Mouse (Mus musculus) thymus, postnatal 36 days (tissue): ENCODE results near the gene Vps37c.

Experiments
- DNase-seq, 2 experiments: peaks; one replicate each; pipeline ENCODE4 v3.0.0; 2022; ENCODE audit warnings: mixed read lengths in 2 of 2

The Vps37c gene

DNA sequence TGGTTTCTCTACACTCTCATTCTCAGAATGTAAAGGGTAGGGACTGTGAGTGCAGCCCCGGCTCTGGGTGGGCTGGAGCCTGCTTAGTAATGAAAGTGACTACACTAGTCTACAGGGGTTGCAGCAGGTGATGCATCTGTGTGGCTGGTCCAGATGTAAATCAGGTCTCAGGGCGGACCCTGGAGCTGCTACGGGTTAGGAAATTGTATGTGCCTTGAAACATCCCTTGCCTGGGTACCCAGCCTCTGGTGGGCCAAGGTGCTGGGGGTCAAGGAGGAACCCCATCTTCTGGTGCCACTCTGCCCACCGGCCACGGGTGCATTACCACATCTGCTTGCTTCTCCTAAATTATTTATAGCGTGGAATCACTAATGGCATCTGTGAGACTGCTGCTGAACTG, 25.6 kb downstream of the Vps37c start:
- DNase-seq: no peak

GRCm38 (mm10) chr19:10714682-10715475, 26.3 kb downstream of the Vps37c start:
- DNase-seq: peak; percentile 81

DNA sequence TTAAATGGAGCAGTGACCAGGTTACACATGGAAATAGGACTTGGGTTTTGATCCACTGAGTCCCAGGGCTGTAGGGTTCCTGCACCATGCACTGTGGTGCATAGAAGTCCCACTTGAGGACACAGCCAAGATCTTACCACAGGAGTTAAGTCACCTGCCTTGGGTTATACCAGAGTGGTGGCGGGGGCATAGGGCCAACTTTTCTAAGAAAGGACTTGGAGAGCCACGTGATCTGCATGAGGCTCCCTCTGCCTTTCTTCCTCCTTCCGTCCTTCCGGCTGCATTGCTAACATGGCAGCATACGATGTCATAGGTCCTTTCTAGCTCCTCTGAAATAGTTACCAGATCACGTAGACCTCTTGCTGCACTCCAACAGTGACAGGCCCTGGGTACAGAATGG, 26.9 kb downstream of the Vps37c start:
- DNase-seq: no peak

DNA sequence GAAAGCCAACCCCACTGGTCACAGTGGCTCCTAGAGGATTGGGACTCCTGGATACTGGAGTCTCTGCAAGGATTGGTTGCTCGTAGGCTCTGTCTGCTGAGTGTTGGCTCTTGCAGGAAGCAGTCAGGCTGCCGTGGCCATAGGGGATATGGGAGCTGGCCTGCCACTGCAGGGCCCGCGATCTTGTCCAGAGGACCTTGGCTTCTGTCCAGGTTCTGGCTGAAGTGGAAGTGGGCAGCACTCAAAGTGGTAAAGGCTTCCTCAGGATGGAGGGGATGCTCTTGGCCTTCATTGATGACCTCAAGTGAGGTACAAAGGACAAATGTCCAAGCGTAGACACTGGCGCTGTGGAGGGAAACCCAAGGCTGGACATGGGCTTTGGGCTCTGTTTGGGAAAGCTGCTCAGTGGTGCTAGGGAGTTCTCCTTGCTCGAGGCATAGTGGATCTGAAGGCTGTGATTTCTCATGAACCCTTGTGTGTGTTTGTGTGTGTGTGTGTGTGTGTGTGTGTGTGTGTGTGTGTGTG, 29.8 kb downstream of the Vps37c start:
- no peak for DNase-seq

DNA sequence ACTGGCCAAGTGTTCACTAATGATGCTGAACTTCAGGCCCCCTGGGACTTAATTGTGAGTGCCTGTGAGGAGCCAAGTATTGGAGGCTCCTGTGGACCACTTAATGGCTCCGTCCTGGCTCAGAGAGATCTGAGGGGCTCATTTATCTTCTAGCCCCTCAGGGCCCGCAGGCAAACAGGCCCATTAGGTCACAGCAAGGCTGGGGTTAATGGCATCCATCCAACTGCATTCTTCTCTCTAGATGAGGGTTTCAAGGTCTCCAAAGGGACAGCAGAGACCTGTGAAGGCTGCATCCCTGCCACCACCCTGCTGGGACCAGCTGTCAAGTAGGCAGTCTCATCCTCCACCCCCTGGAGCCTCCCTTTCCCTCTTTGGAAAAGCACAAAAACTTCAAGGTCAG, 31.2 kb downstream of the Vps37c start:
- DNase-seq: no peak

- no peak for DNase-seq
Observed at GRCm38 (mm10) chr19:10720524-10720923, 32.0 kb downstream of the Vps37c start.

GRCm38 (mm10) chr19:10721064-10721463, 32.5 kb downstream of the Vps37c start:
- no peak for DNase-seq

GRCm38 (mm10) chr19:10723084-10723483, 34.5 kb downstream of the Vps37c start:
- no peak for DNase-seq

DNA sequence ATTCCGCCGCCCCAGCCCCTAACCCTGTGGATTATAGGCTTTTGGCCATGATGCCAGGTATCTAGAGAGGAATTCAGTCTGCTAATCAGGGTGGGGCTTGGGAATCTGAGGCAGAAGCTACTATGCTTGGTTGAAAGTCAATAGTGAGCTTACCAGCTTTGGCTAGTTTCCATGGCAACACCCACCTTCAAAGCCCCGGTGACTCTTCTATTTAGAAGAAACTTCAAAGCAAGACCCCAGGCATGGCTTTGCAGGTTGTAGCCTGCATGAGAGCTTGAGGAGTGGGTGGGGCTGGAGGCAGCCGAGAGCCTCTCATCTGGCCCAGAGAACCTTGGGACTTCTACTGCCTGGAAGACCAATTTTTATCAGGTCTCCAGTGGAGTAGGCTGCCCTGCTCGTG, 35.1 kb downstream of the Vps37c start:
- DNase-seq: no peak

GRCm38 (mm10) chr19:10724629-10725363, 36.3 kb downstream of the Vps37c start:
- no peak for DNase-seq

GRCm38 (mm10) chr19:10729889-10730288, 41.4 kb downstream of the Vps37c start:
- no peak for DNase-seq

- no peak for DNase-seq
Observed at GRCm38 (mm10) chr19:10730469-10730868, 41.9 kb downstream of the Vps37c start.

DNA sequence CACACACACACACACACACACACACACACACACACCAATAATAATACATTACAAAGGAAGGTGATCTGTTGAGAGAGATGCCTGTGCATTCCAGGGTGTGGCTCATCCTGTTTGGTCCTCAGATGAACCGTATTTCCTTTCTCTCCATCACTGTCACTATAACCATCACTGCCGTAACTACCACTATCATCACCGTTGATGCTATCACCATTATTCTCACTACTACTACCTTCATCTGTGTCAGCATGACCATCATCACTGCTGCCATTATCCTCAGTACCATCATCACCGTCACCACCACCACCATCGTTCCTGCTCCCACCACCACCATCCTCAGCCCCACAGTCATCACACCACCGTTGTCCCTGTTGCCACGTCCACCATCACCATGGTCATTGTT, 43.4 kb downstream of the Vps37c start:
- DNase-seq: no peak

GRCm38 (mm10) chr19:10732741-10733140, 44.2 kb downstream of the Vps37c start:
- DNase-seq: no peak

DNA sequence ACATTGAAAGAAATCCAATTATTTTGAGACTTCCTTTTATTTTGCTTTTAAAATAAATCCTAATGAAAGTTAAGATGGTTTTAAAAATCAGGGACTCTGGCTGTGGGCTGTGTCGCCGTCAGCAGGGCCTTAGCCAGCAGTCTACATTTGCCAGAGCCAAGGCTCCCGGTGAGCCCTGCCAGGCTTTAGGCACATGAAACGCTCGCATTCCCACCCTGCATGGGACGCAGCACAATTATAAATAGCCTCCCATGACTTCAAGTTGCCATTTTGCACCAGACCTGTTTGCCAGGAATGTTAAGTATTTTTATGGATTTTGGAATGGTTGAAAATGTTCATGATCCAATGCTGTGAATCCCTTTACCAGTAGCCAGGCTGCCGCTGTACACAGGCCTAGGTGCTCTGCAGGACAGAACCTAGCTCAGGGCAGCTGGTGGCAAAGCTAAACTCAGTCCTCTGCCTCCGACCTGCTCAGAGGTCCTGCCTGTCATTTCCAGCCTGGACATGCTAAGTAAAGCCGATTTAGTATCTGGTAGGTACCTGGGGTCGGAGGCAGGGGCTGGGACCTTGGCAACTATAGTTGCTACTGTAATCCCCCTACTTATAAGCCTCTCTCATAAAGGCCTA, 45.1 kb downstream of the Vps37c start:
- DNase-seq: no peak

GRCm38 (mm10) chr19:10734554-10734953, 46.0 kb downstream of the Vps37c start:
- no peak for DNase-seq

- no peak for DNase-seq
Observed at GRCm38 (mm10) chr19:10735061-10735460, 46.5 kb downstream of the Vps37c start.

DNA sequence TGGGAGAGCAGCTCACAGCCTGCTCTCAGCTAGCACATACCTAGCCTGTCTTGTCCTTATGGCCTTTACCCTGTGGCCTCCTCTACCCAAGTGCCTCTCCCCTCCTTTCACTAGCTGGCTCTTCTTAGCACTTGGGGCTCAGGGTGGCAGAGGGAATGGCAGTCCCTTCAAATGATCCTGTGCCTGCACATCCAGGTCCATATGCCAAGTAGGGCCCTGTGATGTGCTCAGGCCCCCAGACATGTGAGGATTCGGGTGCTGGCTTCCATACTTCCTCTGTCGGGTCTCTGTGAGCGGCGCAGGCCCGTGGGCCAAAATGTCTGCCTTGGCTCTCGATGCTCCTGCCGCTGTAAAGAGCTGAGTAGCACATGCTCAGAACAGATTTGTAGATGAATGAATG, 47.3 kb downstream of the Vps37c start:
- DNase-seq: no peak

DNA sequence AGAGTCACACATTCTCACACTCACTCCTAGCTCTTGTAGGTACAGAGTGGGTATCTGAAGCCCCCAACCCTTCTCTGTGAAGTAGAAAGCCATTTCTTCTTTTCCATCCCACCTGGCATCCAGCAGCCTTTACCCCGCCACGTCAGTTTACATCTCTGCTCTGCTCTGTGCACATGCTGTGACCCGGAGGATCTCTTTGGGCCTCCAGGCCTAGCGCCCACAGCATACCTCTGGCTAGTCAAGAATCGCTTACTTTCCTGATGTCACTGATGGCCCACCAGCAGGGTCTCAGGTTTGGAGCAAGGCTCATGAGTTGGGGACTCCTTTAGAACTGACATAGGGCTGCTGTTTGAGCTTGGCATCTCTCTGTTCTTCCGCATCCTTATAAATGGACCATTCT, 49.5 kb downstream of the Vps37c start:
- DNase-seq: no peak

- DNase-seq: peak; percentile 76 to 85
Observed at GRCm38 (mm10) chr19:10738811-10739210, 50.3 kb downstream of the Vps37c start, which contains the start of gene Cd5. Cd5 (minus strand) TSS chr19:10739002.

- peak in 1 of 2 experiments; percentile 16 for DNase-seq
Observed at GRCm38 (mm10) chr19:10739916-10740315, 51.4 kb downstream of the Vps37c start.

DNA sequence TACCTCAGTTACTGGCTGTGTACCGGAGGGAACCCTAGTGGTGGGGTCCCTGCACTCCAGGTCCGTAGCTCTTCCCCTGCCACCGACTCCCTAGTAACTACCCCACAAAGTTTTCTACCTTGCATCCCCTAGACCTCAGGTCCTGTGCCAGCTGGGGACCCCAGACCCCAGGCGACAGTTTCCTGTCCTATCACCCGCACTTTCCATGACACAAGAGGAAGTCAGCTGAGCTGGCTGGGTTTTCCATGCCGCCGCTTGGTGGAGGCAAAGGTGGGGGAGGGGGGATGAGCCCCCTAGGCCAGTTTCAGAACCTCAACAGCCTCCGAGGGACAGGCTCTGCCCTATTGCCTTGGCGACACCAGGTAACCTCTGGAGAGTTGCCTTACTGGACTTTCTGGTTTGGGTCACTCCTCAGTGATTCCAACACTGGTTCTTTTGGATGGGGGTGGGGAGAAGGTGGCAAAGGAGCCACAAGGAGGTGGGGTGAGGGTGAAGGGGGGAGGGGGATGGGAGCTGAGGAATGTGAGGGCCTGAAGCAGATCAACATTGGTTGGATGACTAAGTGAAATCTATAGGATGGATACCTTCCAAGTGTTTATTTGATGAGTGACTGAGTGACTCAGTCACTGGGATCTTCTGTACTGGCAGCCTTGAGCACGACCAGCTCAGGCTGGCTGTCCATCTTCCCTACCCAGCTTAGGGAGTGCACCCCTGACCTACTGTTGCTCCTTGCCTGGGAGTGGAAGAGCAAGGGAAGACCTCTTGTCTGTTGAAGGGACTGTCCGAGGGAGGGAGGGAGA, 52.3 kb downstream of the Vps37c start:
- DNase-seq: peak; percentile 72 to 86

GRCm38 (mm10) chr19:10742145-10742544, 53.6 kb downstream of the Vps37c start:
- DNase-seq: peak in 1 of 2 experiments; percentile 12
